Mouse (Mus musculus): Measurements from ENCODE around the gene Nutf2.
A peak's percentile ranks its signal among the peaks of the same experiment; 100 is the strongest.

- TF ChIP-seq CTCF (IDR thresholded peaks at IDR 0.05; ENCODE audit: borderline replicate concordance, insufficient read depth, low read depth, low read length) (no peak), POLR2A (IDR thresholded peaks at IDR 0.05; ENCODE audit: borderline replicate concordance, insufficient read depth, low read length) (peak; percentile 81)
These were observed 40.0 kb downstream of the Nutf2 start, which contains the start of gene Pskh1 for GRCm38 (mm10) chr8:105900180-105900940.
